Comparison of ENCODE assay signal across 12 mouse cellular contexts in the genomic region with DNA sequence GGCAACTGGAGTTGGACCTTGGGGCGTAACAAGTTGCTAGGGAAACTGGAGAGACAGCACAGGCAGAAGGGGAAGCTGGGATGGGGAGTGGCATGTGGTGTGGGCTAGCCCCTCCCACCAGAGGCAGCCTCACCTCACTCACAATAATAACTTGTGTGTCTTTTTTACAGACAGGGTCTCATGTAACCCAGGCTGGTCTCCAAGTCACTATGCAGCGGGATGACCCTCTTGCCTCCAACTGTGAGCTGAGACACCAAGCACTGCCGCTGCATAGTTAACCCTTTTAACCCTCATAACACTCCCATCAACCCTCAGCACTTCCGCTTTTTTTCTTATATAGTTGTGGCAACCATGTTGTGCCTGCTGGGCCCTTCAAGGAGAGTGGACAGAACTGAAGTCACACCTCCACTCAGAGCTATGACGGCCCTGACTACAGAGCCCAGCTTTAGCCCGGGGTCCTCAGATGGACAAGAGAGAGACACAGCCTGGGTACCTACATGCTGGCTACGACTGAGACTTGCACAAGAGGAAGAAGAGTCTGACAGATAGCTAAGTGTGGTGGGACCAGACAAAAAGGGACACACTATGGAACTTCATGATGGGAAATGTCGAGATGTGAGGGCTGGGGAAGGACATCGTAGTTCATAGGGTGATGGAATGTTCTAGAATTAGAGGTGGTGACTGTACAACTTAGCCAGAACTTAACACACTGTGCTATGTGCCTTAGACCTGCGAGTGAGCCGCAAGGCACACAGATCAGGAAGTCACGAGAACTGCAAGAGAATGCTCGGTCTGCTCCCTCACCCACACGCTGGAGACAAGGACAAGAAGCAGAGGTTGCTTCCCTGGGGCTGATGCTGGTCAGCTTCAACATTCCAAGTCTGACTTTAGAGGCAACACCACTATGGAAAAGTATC. TPM values are rescaled to one million over a fixed set of nuclear protein-coding genes. Genes with fewer than 3 reads are reported as not detected.
DNase-seq lines count a peak whose midpoint lies in the region; ATAC-seq and TF ChIP-seq lines count a peak whose summit lies in the region.
"Had no signal": no experiment of that assay in that cellular context is flagged by ENCODE, and none has a peak within 500 bp of the region (broad histone marks: within the 10 kb centered on the region; RNA-seq: fewer than 3 reads in every experiment).

No protein-coding gene starts in this region.

- whole genome bisulfite sequencing in forebrain, embryonic 13.5 days = 86% methylated on average over 14 of the region's 14 CpGs
- 78% methylated on average over 14 of the region's 14 CpGs for WGBS in forebrain, postnatal 0 days
- WGBS in lung, postnatal 0 days = 73% methylated on average over 14 of the region's 14 CpGs

- no peaks in the 10 kb centered on the region for H3K4me1 ChIP-seq in forebrain, embryonic 13.5 days
- no peaks in the 10 kb centered on the region for H3K4me1 ChIP-seq in forebrain, postnatal 0 days (ENCODE audit: insufficient read depth)
- H3K4me1 ChIP-seq in lung, postnatal 0 days (ENCODE audit: insufficient read depth, low read depth, low read length) = peaks cover 15% of the 10 kb centered on the region; the same call in 1 of the 2 replicates

- H3K9me3 ChIP-seq in forebrain, embryonic 13.5 days (replicated peaks) = no peaks in the 10 kb centered on the region
- no peaks in the 10 kb centered on the region for H3K9me3 ChIP-seq in forebrain, postnatal 0 days (ENCODE audit: low read length)
- H3K9me3 ChIP-seq in lung, postnatal 0 days (ENCODE audit: low read length) = no peaks in the 10 kb centered on the region
- H3K9me3 ChIP-seq: neural tube, embryonic 15.5 days had no signal

- TF ChIP-seq EP300 in lung, postnatal 0 days (IDR thresholded peaks at IDR 0.05) = no peak

- no peak overlapping the region for H3K27ac ChIP-seq in forebrain, embryonic 13.5 days
- H3K27ac ChIP-seq in forebrain, postnatal 0 days (ENCODE audit: low read depth, low read length) = no peak overlapping the region
- H3K27ac ChIP-seq in lung, postnatal 0 days (ENCODE audit: low read length) = peak overlapping the region; percentile 32; the same call in 1 of the 2 replicates
- H3K27ac ChIP-seq: neural tube, embryonic 15.5 days had no signal

- no peak for ATAC-seq in forebrain, embryonic 13.5 days
- ATAC-seq in forebrain, postnatal 0 days = no peak
- ATAC-seq in lung, postnatal 0 days = no peak
- ATAC-seq in neutrophil, adult 5-6 weeks (ENCODE audit: extremely low read depth, insufficient number of reproducible peaks, low FRiP score, poor library complexity, severe bottlenecking) = peak; percentile 52

- no peak for DNase-seq in forebrain, postnatal 0 days
- DNase-seq in lung, postnatal 0 days (ENCODE audit: low spot score) = no peak
- DNase-seq in lung, postnatal 14 days = no peak
- DNase-seq in induced T-regulatory cell, adult 2 months (ENCODE audit: low read depth) = peak; percentile 78
- no peak for DNase-seq in embryo, embryonic 10 days (ENCODE audit: low spot score)
- no peak for DNase-seq in cerebellum, adult 9-11 months
- DNase-seq: gastrocnemius, postnatal 14 days; kidney, adult 8-10 months; lung, embryonic 14.5 days had no signal

- TF ChIP-seq CTCF in forebrain, postnatal 0 days (IDR thresholded peaks at IDR 0.05; ENCODE audit: low read depth) = no peak
- TF ChIP-seq CTCF in lung, postnatal 0 days (IDR thresholded peaks at IDR 0.05) = no peak

- H3K27me3 ChIP-seq in forebrain, embryonic 13.5 days = no peaks in the 10 kb centered on the region
- no peaks in the 10 kb centered on the region for H3K27me3 ChIP-seq in forebrain, postnatal 0 days (ENCODE audit: insufficient read depth, low read length)
- no peaks in the 10 kb centered on the region for H3K27me3 ChIP-seq in lung, postnatal 0 days (replicated peaks; ENCODE audit: insufficient read depth, low read length)
- H3K27me3 ChIP-seq: neural tube, embryonic 15.5 days had no signal

- H3K4me2 ChIP-seq in forebrain, embryonic 13.5 days = no peak overlapping the region
- H3K4me2 ChIP-seq in forebrain, postnatal 0 days (ENCODE audit: low read depth) = no peak overlapping the region
- H3K4me2 ChIP-seq in lung, postnatal 0 days (replicated peaks; ENCODE audit: low read depth, low read length) = no peak overlapping the region
- H3K4me2 ChIP-seq: lung, embryonic 14.5 days; neural tube, embryonic 15.5 days had no signal

- peak overlapping the region; percentile 4; the same call in 1 of the 2 replicates for H3K9ac ChIP-seq in forebrain, embryonic 13.5 days
- no peak overlapping the region for H3K9ac ChIP-seq in forebrain, postnatal 0 days
- no peak overlapping the region for H3K9ac ChIP-seq in lung, postnatal 0 days (replicated peaks; ENCODE audit: low read depth)
- H3K9ac ChIP-seq: lung, embryonic 14.5 days; neural tube, embryonic 15.5 days had no signal

- peaks cover 55% of the 10 kb centered on the region for H3K36me3 ChIP-seq in forebrain, embryonic 13.5 days (ENCODE audit: poor library complexity, severe bottlenecking)
- peaks cover 54% of the 10 kb centered on the region for H3K36me3 ChIP-seq in forebrain, postnatal 0 days (ENCODE audit: insufficient read depth)
- peaks cover 13% of the 10 kb centered on the region; the same call in 1 of the 2 replicates for H3K36me3 ChIP-seq in lung, postnatal 0 days (ENCODE audit: insufficient read depth, low read length)

- H3K4me3 ChIP-seq in forebrain, embryonic 13.5 days = no peak overlapping the region
- H3K4me3 ChIP-seq in forebrain, postnatal 0 days (ENCODE audit: low read depth, low read length) = no peak overlapping the region
- no peak overlapping the region for H3K4me3 ChIP-seq in lung, postnatal 0 days (ENCODE audit: low read depth, low read length)
- H3K4me3 ChIP-seq: neural tube, embryonic 15.5 days had no signal

RNA-seq across cellular contexts. Expression of gene Mob3a, which starts 9.3 kb away (rescaled TPM):
- polyA plus RNA-seq in forebrain, embryonic 13.5 days (2015; fragmentation: Nextera tagmentation; extraction: Ambion mirVana) = 47.9 and 51.6 TPM in 2 replicates
- 54.1 and 57.8 TPM in 2 replicates for total RNA-seq in forebrain, postnatal 0 days (2014; rRNA removed)
- 38.9 and 45.9 TPM in 2 replicates for polyA plus RNA-seq in forebrain, postnatal 0 days (2015; fragmentation: Nextera tagmentation; extraction: Ambion mirVana)
- polyA plus RNA-seq in lung, postnatal 0 days (2015; fragmentation: Nextera tagmentation; extraction: Ambion mirVana) = 32.6 and 37.0 TPM in 2 replicates
- total RNA-seq in neutrophil, adult 5-6 weeks (2017) = 171 and 197 TPM in 2 replicates

RNA-seq across cellular contexts. Expression of gene Izumo4, which starts 9.5 kb away (rescaled TPM):
- 24.5 and 26.3 TPM in 2 replicates for polyA plus RNA-seq in forebrain, embryonic 13.5 days (2015; fragmentation: Nextera tagmentation; extraction: Ambion mirVana)
- 37.9 and 39.5 TPM in 2 replicates for total RNA-seq in forebrain, postnatal 0 days (2014; rRNA removed)
- polyA plus RNA-seq in forebrain, postnatal 0 days (2015; fragmentation: Nextera tagmentation; extraction: Ambion mirVana) = 34.4 and 36.7 TPM in 2 replicates
- polyA plus RNA-seq in lung, postnatal 0 days (2015; fragmentation: Nextera tagmentation; extraction: Ambion mirVana) = 28.7 and 28.8 TPM in 2 replicates
- 32.9 and 46.6 TPM in 2 replicates for total RNA-seq in neutrophil, adult 5-6 weeks (2017)

RNA-seq across cellular contexts. Expression of gene Mknk2, which starts 14.6 kb away (rescaled TPM):
- 52.3 and 55.1 TPM in 2 replicates for polyA plus RNA-seq in forebrain, embryonic 13.5 days (2015; fragmentation: Nextera tagmentation; extraction: Ambion mirVana)
- 55.2 and 69.8 TPM in 2 replicates for total RNA-seq in forebrain, postnatal 0 days (2014; rRNA removed)
- 42.4 and 43.6 TPM in 2 replicates for polyA plus RNA-seq in forebrain, postnatal 0 days (2015; fragmentation: Nextera tagmentation; extraction: Ambion mirVana)
- 92.2 and 103 TPM in 2 replicates for polyA plus RNA-seq in lung, postnatal 0 days (2015; fragmentation: Nextera tagmentation; extraction: Ambion mirVana)
- 105 and 113 TPM in 2 replicates for total RNA-seq in neutrophil, adult 5-6 weeks (2017)

RNA-seq across cellular contexts. Expression of gene Btbd2, which starts 35.6 kb away (rescaled TPM):
- polyA plus RNA-seq in forebrain, embryonic 13.5 days (2015; fragmentation: Nextera tagmentation; extraction: Ambion mirVana) = 59.2 and 61.2 TPM in 2 replicates
- 105 and 131 TPM in 2 replicates for total RNA-seq in forebrain, postnatal 0 days (2014; rRNA removed)
- 70.4 and 77.6 TPM in 2 replicates for polyA plus RNA-seq in forebrain, postnatal 0 days (2015; fragmentation: Nextera tagmentation; extraction: Ambion mirVana)
- polyA plus RNA-seq in lung, postnatal 0 days (2015; fragmentation: Nextera tagmentation; extraction: Ambion mirVana) = 41.7 and 42.9 TPM in 2 replicates
- 21.4 and 22.8 TPM in 2 replicates for total RNA-seq in neutrophil, adult 5-6 weeks (2017)

RNA-seq across cellular contexts. Expression of gene Ap3d1, which starts 49.6 kb away (rescaled TPM):
- 80.2 and 82.9 TPM in 2 replicates for polyA plus RNA-seq in forebrain, embryonic 13.5 days (2015; fragmentation: Nextera tagmentation; extraction: Ambion mirVana)
- 137 and 176 TPM in 2 replicates for total RNA-seq in forebrain, postnatal 0 days (2014; rRNA removed)
- polyA plus RNA-seq in forebrain, postnatal 0 days (2015; fragmentation: Nextera tagmentation; extraction: Ambion mirVana) = 63.8 and 87.7 TPM in 2 replicates
- polyA plus RNA-seq in lung, postnatal 0 days (2015; fragmentation: Nextera tagmentation; extraction: Ambion mirVana) = 49.3 and 58.2 TPM in 2 replicates
- total RNA-seq in neutrophil, adult 5-6 weeks (2017) = 142 and 173 TPM in 2 replicates
